Comparison of ENCODE assay signal across 8 mouse cellular contexts in the genomic region with DNA sequence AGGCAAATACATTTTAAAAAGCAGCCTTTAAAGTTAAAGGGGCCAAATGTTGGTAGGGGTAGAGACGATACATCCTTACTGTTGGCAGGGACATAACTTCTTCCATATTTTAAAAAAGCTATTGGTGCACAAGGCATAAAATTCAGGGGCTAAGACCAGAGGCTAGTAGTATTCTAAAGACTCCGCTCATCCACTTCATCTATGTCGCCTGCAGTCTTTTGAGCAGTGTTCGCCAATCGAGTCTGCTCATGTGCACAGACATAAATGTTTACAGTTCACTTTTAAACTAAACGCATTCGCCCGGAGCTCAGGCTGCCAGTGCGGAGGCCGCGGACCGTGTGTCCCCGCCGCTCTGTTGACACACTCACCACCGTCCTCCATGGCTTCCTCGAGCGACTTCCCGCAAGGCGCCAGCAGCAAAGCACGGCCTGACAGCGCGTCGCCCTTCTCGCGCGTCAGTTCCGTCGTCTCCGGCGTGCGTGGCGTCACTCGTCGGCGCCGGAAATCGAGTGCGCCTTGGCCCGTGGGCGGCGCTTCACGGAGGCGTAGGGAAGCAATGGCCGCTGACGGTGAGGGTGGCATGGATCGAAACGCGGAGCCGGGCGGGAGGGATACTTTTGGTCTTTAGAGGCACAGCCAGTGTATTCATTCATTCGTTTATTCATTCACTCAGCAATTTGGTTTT. TPM values are rescaled to one million over a fixed set of nuclear protein-coding genes. Genes with fewer than 3 reads are reported as not detected.
A peak's percentile ranks its signal among the peaks of the same experiment; 100 is the strongest.
DNase-seq lines count a peak whose midpoint lies in the region; ATAC-seq lines count a peak whose summit lies in the region.

TSS of gene Eif2b1 (minus strand) at position 499 of the 685 bp plus-strand sequence.
TSS of gene Gtf2h3 (plus strand) at position 508 of the 685 bp plus-strand sequence.

- H3K4me3 ChIP-seq in hindbrain, embryonic 11.5 days (ENCODE audit: low read depth, low read length): peak within 1 kb of the TSS; percentile 86

- peaks cover 2% of the 10 kb centered on the region; the same call in 1 of the 2 replicates for H3K36me3 ChIP-seq in hindbrain, embryonic 11.5 days (ENCODE audit: control insufficient read depth, insufficient read depth, low read length)

- peaks cover 5% of the 10 kb centered on the region; the same call in 1 of the 2 replicates for H3K4me1 ChIP-seq in hindbrain, embryonic 11.5 days (replicated peaks; ENCODE audit: control insufficient read depth, insufficient read depth, low read length)

- peak; percentile 86 for ATAC-seq in hindbrain, embryonic 11.5 days (ENCODE audit: low FRiP score)

- peak; percentile 90 for DNase-seq in Muller cell, postnatal 12 days (ENCODE audit: inconsistent ontology term)
- DNase-seq in cerebellum, adult 9-11 months: peak; percentile 91
- peak; percentile 83 to 97 for DNase-seq in frontal cortex, adult 2 months (ENCODE audit: extremely low spot score in 1 of 2, low spot score in 1 of 2)
- peak; percentile 99 for DNase-seq in hindbrain, embryonic 11.5 days (ENCODE audit: low spot score)
- peak; percentile 94 to 95 for DNase-seq in layer of hippocampus, postnatal 10 days (ENCODE audit: low spot score in 2 of 2)
- DNase-seq in lung, postnatal 10 days: peak; percentile 95
- peak; percentile 92 for DNase-seq in ovary, postnatal 36 days (ENCODE audit: low spot score)
- peak; percentile 92 for DNase-seq in thymus, postnatal 25 days

- no peaks in the 10 kb centered on the region for H3K9me3 ChIP-seq in hindbrain, embryonic 11.5 days (ENCODE audit: control insufficient read depth, low read length)

- peak within 1 kb of the TSS; percentile 64 for H3K9ac ChIP-seq in hindbrain, embryonic 11.5 days (ENCODE audit: low read depth, low read length)

- H3K27ac ChIP-seq in hindbrain, embryonic 11.5 days (ENCODE audit: low read depth, low read length): no peak within 1 kb of the TSS

- no peaks in the 10 kb centered on the region for H3K27me3 ChIP-seq in hindbrain, embryonic 11.5 days (ENCODE audit: control insufficient read depth, insufficient read depth, low read length)

- 2% methylated on average over 51 of the region's 51 CpGs for WGBS in hindbrain, embryonic 11.5 days

- H3K4me2 ChIP-seq in hindbrain, embryonic 11.5 days (replicated peaks; ENCODE audit: low read depth, low read length): peak within 1 kb of the TSS; percentile 91

RNA-seq across cellular contexts. Expression of gene Eif2b1, which starts in this region (rescaled TPM):
- 31.1 and 32.2 TPM in 2 replicates for polyA plus RNA-seq in frontal cortex, adult 2 months (2012; rRNA removed)
- 82.2 and 83.5 TPM in 2 replicates for polyA plus RNA-seq in hindbrain, embryonic 11.5 days (2014; fragmentation: Nextera tagmentation; extraction: Ambion mirVana)
- total RNA-seq in layer of hippocampus, postnatal 10 days (2021): 10 to 100 TPM; 42.4 to 49.1 TPM

RNA-seq across cellular contexts. Expression of gene Gtf2h3, which starts in this region (rescaled TPM):
- polyA plus RNA-seq in frontal cortex, adult 2 months (2012; rRNA removed): 50.6 and 56.4 TPM in 2 replicates
- polyA plus RNA-seq in hindbrain, embryonic 11.5 days (2014; fragmentation: Nextera tagmentation; extraction: Ambion mirVana): 74.7 and 74.9 TPM in 2 replicates
- total RNA-seq in layer of hippocampus, postnatal 10 days (2021): 10 to 100 TPM; 29.0 to 31.0 TPM
